Mouse (Mus musculus) midbrain, embryonic 16.5 days (tissue): ENCODE data around the gene Slc35b1. TPM values are rescaled to one million over a fixed set of nuclear protein-coding genes. Genes with fewer than 3 reads are reported as not detected.

Experiments used
- ATAC-seq: fragments of 200-750 bp; cut with Nextera tagmentation; 2 replicates; pipeline ENCODE4 v1.8.0; 2017; ENCODE audit warnings: moderate TSS enrichment
- H3K27ac ChIP-seq: fragments of 300-500 bp; sonication (generic); 2 replicates; pipeline ENCODE4 v1.5.1; 2014; ENCODE audit warnings: mild to moderate bottlenecking, low read length, mixed read lengths
- H3K27me3 ChIP-seq: fragments of 300-500 bp; sonication (generic); 2 replicates; pipeline ENCODE4 v1.6.1; 2014; ENCODE audit warnings: low read depth, low read length, mixed read lengths; ENCODE audit not compliant: control insufficient read depth, insufficient read depth
- H3K36me3 ChIP-seq: fragments of 300-500 bp; sonication (generic); 2 replicates; pipeline ENCODE4 v1.6.1; 2014; ENCODE audit warnings: mild to moderate bottlenecking, low read length, moderate library complexity, mixed read lengths; ENCODE audit not compliant: control insufficient read depth, insufficient read depth
- H3K4me1 ChIP-seq: fragments of 300-500 bp; sonication (generic); 2 replicates; pipeline ENCODE4 v1.6.1; 2014; ENCODE audit warnings: mild to moderate bottlenecking, low read length, mixed read lengths; ENCODE audit not compliant: control insufficient read depth, insufficient read depth
- H3K4me2 ChIP-seq: fragments of 300-500 bp; sonication (generic); 2 replicates; pipeline ENCODE4 v1.6.1; 2014; ENCODE audit warnings: mild to moderate bottlenecking, low read length, mixed read lengths
- H3K4me3 ChIP-seq: fragments of 300-500 bp; sonication (generic); 2 replicates; pipeline ENCODE4 v1.5.1; 2014; ENCODE audit warnings: low read depth, mild to moderate bottlenecking, low read length, moderate library complexity, mixed read lengths
- H3K9ac ChIP-seq: fragments of 300-500 bp; sonication (generic); 2 replicates; pipeline ENCODE4 v1.6.1; 2014; ENCODE audit warnings: low read depth, low read length, mixed read lengths
- H3K9me3 ChIP-seq: fragments of 300-500 bp; sonication (generic); replicated peaks from 2 replicates; pipeline ENCODE4 v1.6.1; 2014; ENCODE audit warnings: mild to moderate bottlenecking, low read length, mixed read lengths; ENCODE audit not compliant: control insufficient read depth, poor library complexity, severe bottlenecking
- WGBS: fragments of 180-500 bp; shearing (Covaris S2); extraction: QIAGEN DNeasy Blood & Tissue Kit; methylation state at CpG from one replicate; pipeline ENCODE4 v1.1.7; 2014; 5-methylcytosine and 5-hydroxymethylcytosine counted together
- polyA plus RNA-seq: library from polyadenylated mRNA; unstranded; fragments of >200 nt; fragmentation: Nextera tagmentation; extraction: Ambion mirVana; gene quantifications from 2 replicates; pipeline ENCODE4 v1.2.1, GENCODE M21; 2015

The Slc35b1 gene
- polyA plus RNA-seq, 1 experiment from 2014 or later = 157 TPM

- Histone ChIP-seq H3K9me3 (no peaks in the 10 kb centered on the region), H3K4me3 (no peak overlapping the region), H3K27me3 (no peaks in the 10 kb centered on the region), H3K4me1 (peaks cover 17% of the 10 kb centered on the region), H3K36me3 (peaks cover 26% of the 10 kb centered on the region), H3K9ac (no peak overlapping the region), H3K27ac (no peak overlapping the region), H3K4me2 (no peak overlapping the region)
- WGBS = 93% methylated on average over 7 of the region's 7 CpGs
- no peak for ATAC-seq
These were observed 2.9 kb downstream of the Slc35b1 start for GRCm38 (mm10) chr11:95387354-95387753.

GRCm38 (mm10) chr11:95389006-95389405 is 4.5 kb downstream of the Slc35b1 start:
- peaks cover 21% of the 10 kb centered on the region for H3K4me1 ChIP-seq
- 72% methylated on average over 3 of the region's 3 CpGs for WGBS
- H3K9me3 ChIP-seq = no peaks in the 10 kb centered on the region
- no peak overlapping the region for H3K9ac ChIP-seq
- H3K36me3 ChIP-seq = peaks cover 26% of the 10 kb centered on the region
- H3K4me2 ChIP-seq = no peak overlapping the region
- H3K27ac ChIP-seq = no peak overlapping the region
- no peaks in the 10 kb centered on the region for H3K27me3 ChIP-seq
- no peak overlapping the region for H3K4me3 ChIP-seq
- ATAC-seq = no peak

- ATAC-seq = no peak
- Histone ChIP-seq H3K9ac (no peak overlapping the region), H3K36me3 (peaks cover 26% of the 10 kb centered on the region)
These were observed 5.9 kb downstream of the Slc35b1 start for GRCm38 (mm10) chr11:95390420-95390819.

GRCm38 (mm10) chr11:95391201-95391600 is 6.7 kb downstream of the Slc35b1 start:
- 66% methylated on average over 4 of the region's 4 CpGs for WGBS
- no peak overlapping the region for H3K27ac ChIP-seq
- H3K9ac ChIP-seq = no peak overlapping the region
- H3K4me1 ChIP-seq = peaks cover 10% of the 10 kb centered on the region
- no peaks in the 10 kb centered on the region for H3K9me3 ChIP-seq
- peaks cover 26% of the 10 kb centered on the region for H3K36me3 ChIP-seq
- H3K4me3 ChIP-seq = no peak overlapping the region
- H3K27me3 ChIP-seq = no peaks in the 10 kb centered on the region
- H3K4me2 ChIP-seq = no peak overlapping the region
- ATAC-seq = no peak

More at GRCm38 (mm10) chr11:95390420-95390819, 5.9 kb downstream of the Slc35b1 start:
- H3K4me1 ChIP-seq = peaks cover 18% of the 10 kb centered on the region
- H3K9me3 ChIP-seq = no peaks in the 10 kb centered on the region
- H3K27me3 ChIP-seq = no peaks in the 10 kb centered on the region
- H3K4me3 ChIP-seq = no peak overlapping the region
- 94% methylated on average over 6 of the region's 6 CpGs for WGBS
- H3K4me2 ChIP-seq = no peak overlapping the region
- H3K27ac ChIP-seq = no peak overlapping the region

GRCm38 (mm10) chr11:95391743-95392142 is 7.3 kb downstream of the Slc35b1 start:
- 62% methylated on average over 5 of the region's 5 CpGs for WGBS
- Histone ChIP-seq H3K27me3 (no peaks in the 10 kb centered on the region), H3K9me3 (no peaks in the 10 kb centered on the region), H3K4me3 (no peak overlapping the region), H3K36me3 (peaks cover 26% of the 10 kb centered on the region), H3K9ac (no peak overlapping the region), H3K4me2 (no peak overlapping the region), H3K4me1 (peaks cover 5% of the 10 kb centered on the region), H3K27ac (no peak overlapping the region)
- no peak for ATAC-seq

GRCm38 (mm10) chr11:95392223-95392667 is 7.8 kb downstream of the Slc35b1 start:
- no peak overlapping the region for H3K4me3 ChIP-seq
- H3K9me3 ChIP-seq = no peaks in the 10 kb centered on the region
- H3K4me2 ChIP-seq = no peak overlapping the region
- H3K4me1 ChIP-seq = peaks cover 4% of the 10 kb centered on the region
- H3K27ac ChIP-seq = no peak overlapping the region
- H3K9ac ChIP-seq = no peak overlapping the region
- H3K27me3 ChIP-seq = no peaks in the 10 kb centered on the region
- H3K36me3 ChIP-seq = peaks cover 23% of the 10 kb centered on the region
- ATAC-seq = peak; percentile 79
- WGBS = 46% methylated on average over 7 of the region's 7 CpGs

GRCm38 (mm10) chr11:95392708-95393499 is 8.4 kb downstream of the Slc35b1 start:
- ATAC-seq = no peak
- Histone ChIP-seq H3K4me2 (no peak overlapping the region), H3K27me3 (no peaks in the 10 kb centered on the region), H3K9me3 (no peaks in the 10 kb centered on the region), H3K9ac (no peak overlapping the region), H3K36me3 (peaks cover 17% of the 10 kb centered on the region), H3K4me1 (peaks cover 4% of the 10 kb centered on the region), H3K27ac (no peak overlapping the region), H3K4me3 (no peak overlapping the region)
- 72% methylated on average over 11 of the region's 11 CpGs for whole genome bisulfite sequencing

GRCm38 (mm10) chr11:95393500-95393816 is 9.0 kb downstream of the Slc35b1 start:
- Histone ChIP-seq H3K27ac (no peak overlapping the region), H3K36me3 (peaks cover 15% of the 10 kb centered on the region), H3K4me2 (no peak overlapping the region), H3K9ac (no peak overlapping the region), H3K9me3 (no peaks in the 10 kb centered on the region), H3K4me3 (no peak overlapping the region), H3K4me1 (peaks cover 4% of the 10 kb centered on the region), H3K27me3 (no peaks in the 10 kb centered on the region)
- 35% methylated on average over 5 of the region's 5 CpGs for WGBS
- ATAC-seq = no peak

GRCm38 (mm10) chr11:95394112-95394511 is 9.6 kb downstream of the Slc35b1 start:
- Histone ChIP-seq H3K27me3 (no peaks in the 10 kb centered on the region), H3K4me2 (no peak overlapping the region), H3K9ac (no peak overlapping the region), H3K4me3 (no peak overlapping the region), H3K36me3 (peaks cover 15% of the 10 kb centered on the region), H3K4me1 (peaks cover 4% of the 10 kb centered on the region), H3K9me3 (no peaks in the 10 kb centered on the region), H3K27ac (no peak overlapping the region)
- WGBS = 61% methylated on average over 5 of the region's 5 CpGs
- no peak for ATAC-seq
